Mouse (Mus musculus): ENCODE data around the gene Ccl25. TPM values are rescaled to one million over a fixed set of nuclear protein-coding genes. Genes with fewer than 3 reads are reported as not detected.

Ccl25 gene
- total RNA-seq, 4 experiments from 2014 or later = 16.2 to 23.5 (median 16.9) TPM

Other genes with a start within 250 kb of the Ccl25 start
- gene Cd209f, start 219.4 kb upstream of the Ccl25 start, total RNA-seq (2022) = 1 to 10 TPM; 1.2 to 4.3 (median 2.1) TPM
- gene Cd209g, start 191.1 kb upstream of the Ccl25 start, total RNA-seq (2022) = 1 to 10 TPM in 1 of 4 experiments, under 1 TPM in 3; 0.35 to 1.2 (median 0.67) TPM
- gene Evi5l, start 158.6 kb upstream of the Ccl25 start, total RNA-seq (2022) = 10 to 100 TPM; 40.0 to 81.6 (median 54.5) TPM
- gene Prr36, start 107.8 kb upstream of the Ccl25 start, total RNA-seq (2022) = 10 to 100 TPM in 2 of 4 experiments, 1 to 10 TPM in 2; 5.8 to 12.8 (median 9.8) TPM
- gene Lrrc8e, start 98.4 kb upstream of the Ccl25 start, total RNA-seq (2022) = 10 to 100 TPM; 27.4 to 59.1 (median 32.8) TPM
- gene Map2k7, start 86.5 kb upstream of the Ccl25 start, total RNA-seq (2022) = 100 to 1,000 TPM in 3 of 4 experiments, 10 to 100 TPM in 1; 90.9 to 127 (median 124) TPM
- gene Gm49320, start 86.3 kb upstream of the Ccl25 start, total RNA-seq (2022) = 1 to 10 TPM; 1.0 to 7.5 (median 3.6) TPM
- 10 to 100 TPM in 3 of 4 experiments, 1 to 10 TPM in 1; 8.9 to 50.3 (median 28.2) TPM for gene Tgfbr3l, start 77.0 kb upstream of the Ccl25 start, total RNA-seq (2022)
- 10 to 100 TPM; 32.5 to 39.9 (median 35.6) TPM for gene Snapc2, start 72.1 kb upstream of the Ccl25 start, total RNA-seq (2022)
- gene Ctxn1, start 65.9 kb upstream of the Ccl25 start, total RNA-seq (2022) = 10 to 100 TPM in 2 of 4 experiments, 1 to 10 TPM in 2; 6.9 to 13.5 (median 11.0) TPM
- 100 to 1,000 TPM in 2 of 4 experiments, 10 to 100 TPM in 2; 89.7 to 126 (median 102) TPM for gene Timm44, start 49.3 kb upstream of the Ccl25 start, total RNA-seq (2022)
- 100 to 1,000 TPM in 1 of 4 experiments, 10 to 100 TPM in 3; 77.7 to 108 (median 85.4) TPM for gene Elavl1, start 203 bp downstream of the Ccl25 start, total RNA-seq (2022)
- gene Cers4, start 167.8 kb downstream of the Ccl25 start, total RNA-seq (2022) = 10 to 100 TPM; 28.5 to 49.4 (median 35.5) TPM